Mouse (Mus musculus) right cerebral cortex, postnatal 4 days (tissue): ENCODE data around the gene Tspan13.

Experiments
- DNase-seq: peaks from one replicate; pipeline ENCODE4 v3.0.0-alpha.2; 2022

The Tspan13 gene

GRCm38 (mm10) chr12:36042348-36042778 lies at the start of gene Tspan13:
Tspan13 (minus strand) TSS chr12:36042500.
- DNase-seq = peak; percentile 87

- no peak for DNase-seq
Measured at GRCm38 (mm10) chr12:36091964-36092363, 49.7 kb upstream of the Tspan13 start.

- no peak for DNase-seq
Measured at GRCm38 (mm10) chr12:36089221-36089620, 46.9 kb upstream of the Tspan13 start.

- no peak for DNase-seq
Measured at GRCm38 (mm10) chr12:36088804-36089203, 46.5 kb upstream of the Tspan13 start.

GRCm38 (mm10) chr12:36085380-36085779 lies 43.1 kb upstream of the Tspan13 start:
- no peak for DNase-seq

- no peak for DNase-seq
Measured at GRCm38 (mm10) chr12:36078101-36078899, 36.0 kb upstream of the Tspan13 start.

GRCm38 (mm10) chr12:36072860-36073259 lies 30.6 kb upstream of the Tspan13 start:
- DNase-seq = no peak

- DNase-seq = no peak
Measured at GRCm38 (mm10) chr12:36070231-36070630, 27.9 kb upstream of the Tspan13 start.

GRCm38 (mm10) chr12:36067538-36067937 lies 25.2 kb upstream of the Tspan13 start:
- no peak for DNase-seq

GRCm38 (mm10) chr12:36065911-36066310 lies 23.6 kb upstream of the Tspan13 start:
- no peak for DNase-seq

GRCm38 (mm10) chr12:36057699-36058098 lies 15.4 kb upstream of the Tspan13 start:
- no peak for DNase-seq

GRCm38 (mm10) chr12:36050276-36050675 lies 8.0 kb upstream of the Tspan13 start:
- no peak for DNase-seq

GRCm38 (mm10) chr12:36047593-36047992 lies 5.3 kb upstream of the Tspan13 start:
- no peak for DNase-seq

GRCm38 (mm10) chr12:36046196-36046595 lies 3.9 kb upstream of the Tspan13 start:
- no peak for DNase-seq

GRCm38 (mm10) chr12:36044691-36045090 lies 2.4 kb upstream of the Tspan13 start:
- no peak for DNase-seq

- DNase-seq = peak; percentile 59
Measured at GRCm38 (mm10) chr12:36041703-36042347, 475 bp downstream of the Tspan13 start.

- no peak for DNase-seq
Measured at GRCm38 (mm10) chr12:36041281-36041589, 1.1 kb downstream of the Tspan13 start.

GRCm38 (mm10) chr12:36040571-36041280 lies 1.6 kb downstream of the Tspan13 start:
- DNase-seq = no peak

GRCm38 (mm10) chr12:36039541-36040084 lies 2.7 kb downstream of the Tspan13 start:
- no peak for DNase-seq

GRCm38 (mm10) chr12:36036776-36037175 lies 5.5 kb downstream of the Tspan13 start:
- no peak for DNase-seq

GRCm38 (mm10) chr12:36036121-36036520 lies 6.2 kb downstream of the Tspan13 start:
- DNase-seq = no peak

GRCm38 (mm10) chr12:36035501-36035900 lies 6.8 kb downstream of the Tspan13 start:
- DNase-seq = no peak

GRCm38 (mm10) chr12:36032419-36032818 lies 9.9 kb downstream of the Tspan13 start:
- no peak for DNase-seq
